Mouse (Mus musculus): ENCODE results near the gene Ccdc154. TPM values are rescaled to one million over a fixed set of nuclear protein-coding genes. Genes with fewer than 3 reads are reported as not detected.

The Ccdc154 gene
- polyA plus RNA-seq (2015; fragmentation: Nextera tagmentation; extraction: Ambion mirVana), result 0.05 TPM in 1 of 2 replicates, not detected in the other

DNA sequence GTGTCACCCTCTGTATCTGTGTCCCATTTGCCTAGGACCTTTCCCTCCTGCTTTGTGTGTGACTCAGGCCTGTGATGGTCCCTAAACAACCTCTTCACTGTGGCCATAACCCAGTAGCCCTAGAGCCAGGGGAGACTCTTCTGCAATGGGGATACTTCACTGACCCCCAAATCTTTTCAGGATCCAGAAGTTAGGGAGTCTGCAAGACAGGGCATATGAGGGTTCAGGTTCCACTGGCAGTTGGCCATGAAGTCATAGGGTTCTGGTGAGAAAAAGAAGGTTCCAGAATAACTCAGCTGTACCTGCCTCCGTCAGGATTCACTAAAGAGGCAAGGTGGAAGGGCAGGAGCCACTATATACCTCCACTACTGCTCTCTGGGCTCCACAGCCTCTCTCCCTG is at the start of gene Ccdc154:
Ccdc154 (plus strand) TSS at position 301 of the 400 bp plus-strand sequence.

GRCm38 (mm10) chr17:25115664-25116432 is 46.4 kb upstream of the Ccdc154 start, which contains the start of gene Telo2:
TSS of gene Telo2 (minus strand) at chr17:25115967.

DNA sequence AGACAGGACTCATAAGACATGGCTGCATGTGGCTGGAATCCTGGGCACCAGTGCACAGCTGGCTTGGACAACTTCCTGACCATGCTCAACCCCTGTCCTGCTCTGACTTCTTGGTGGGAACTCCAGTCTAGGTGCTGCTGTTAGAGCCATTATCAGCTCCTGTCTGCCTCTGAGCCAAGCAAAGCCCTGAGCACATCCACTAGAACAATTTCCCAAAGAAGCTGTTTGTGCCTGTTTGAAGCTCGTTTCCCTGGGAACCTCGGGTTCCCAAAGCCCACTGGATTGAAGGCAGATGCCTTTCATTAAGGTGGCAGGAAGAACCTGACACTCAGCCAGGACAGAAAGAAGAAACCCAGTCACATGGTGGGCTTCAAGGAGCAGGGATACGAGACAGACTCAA is 41.9 kb upstream of the Ccdc154 start, which contains the start of gene Ptx4:
Ptx4 (plus strand) TSS at position 355 of the 400 bp plus-strand sequence.

GRCm38 (mm10) chr17:25133275-25133698 is 29.0 kb upstream of the Ccdc154 start, which contains the start of gene Clcn7:
TSS of gene Clcn7 (plus strand) at chr17:25133391.

GRCm38 (mm10) chr17:25175411-25175810 is 13.2 kb downstream of the Ccdc154 start, which contains the start of gene Gm38655:
TSS of gene Gm38655 (minus strand) at chr17:25175471.

GRCm38 (mm10) chr17:25184129-25184691 is 21.9 kb downstream of the Ccdc154 start, which contains the start of gene BC003965:
TSS of gene BC003965 (plus strand) at chr17:25184554.

DNA sequence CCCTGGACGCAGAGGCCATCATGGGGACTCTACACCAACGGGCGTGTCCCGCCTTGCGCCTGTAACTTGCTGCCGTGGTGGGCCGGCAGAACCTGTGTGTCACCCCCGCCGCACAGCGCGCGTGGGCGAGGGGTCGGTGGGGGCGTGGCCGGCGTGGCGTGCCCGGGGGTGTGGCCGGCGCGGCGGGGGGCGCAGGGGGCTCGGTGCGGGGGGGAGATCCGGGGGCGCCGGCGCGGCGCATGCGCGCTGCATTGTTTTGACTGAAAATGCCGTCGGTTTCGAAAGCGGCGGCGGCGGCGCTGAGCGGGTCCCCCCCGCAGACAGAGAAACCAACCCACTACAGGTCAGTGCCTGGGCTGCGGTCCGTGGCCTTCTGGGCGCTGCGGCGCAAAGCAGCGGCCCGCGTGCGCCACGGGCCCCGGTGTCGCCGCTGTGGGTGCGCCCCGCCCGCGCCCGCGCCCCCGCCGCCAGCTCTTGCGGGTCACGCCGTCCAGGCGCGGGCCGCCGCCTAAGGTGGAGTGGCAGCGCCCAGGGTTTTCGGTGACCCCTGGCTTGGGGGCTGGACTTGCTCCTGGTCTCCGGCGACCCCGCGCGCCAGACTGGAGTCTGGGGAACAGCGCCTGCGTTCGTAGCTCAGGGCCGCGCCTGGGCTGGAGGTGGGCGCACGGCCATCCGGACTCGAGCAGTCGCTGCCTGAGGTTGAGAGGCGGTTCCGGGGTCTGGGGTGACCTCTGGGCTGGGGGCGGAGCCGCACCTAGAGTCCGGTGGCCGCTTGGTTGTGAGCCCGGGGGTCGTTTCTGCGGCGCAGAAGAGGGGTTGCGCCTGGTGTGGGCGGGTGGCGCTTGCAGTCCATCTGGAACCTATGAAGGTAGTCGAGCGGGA is 26.1 kb downstream of the Ccdc154 start, which contains the start of gene Unkl:
Unkl (plus strand) TSS at position 248 of the 882 bp plus-strand sequence.

Other genes starting within 250 kb of the Ccdc154 start
- gene Mapk8ip3, start 225.5 kb upstream of the Ccdc154 start, polyA plus RNA-seq (2015; fragmentation: Nextera tagmentation; extraction: Ambion mirVana), result 11.9 and 12.0 TPM in 2 replicates
- gene Jpt2, start 201.8 kb upstream of the Ccdc154 start, polyA plus RNA-seq (2015; fragmentation: Nextera tagmentation; extraction: Ambion mirVana), result 20.1 and 26.9 TPM in 2 replicates
- 2.9 TPM in 2 replicates for gene Cramp1l, start 146.7 kb upstream of the Ccdc154 start, polyA plus RNA-seq (2015; fragmentation: Nextera tagmentation; extraction: Ambion mirVana)
- 3.8 and 4.4 TPM in 2 replicates for gene Ift140, start 146.4 kb upstream of the Ccdc154 start, polyA plus RNA-seq (2015; fragmentation: Nextera tagmentation; extraction: Ambion mirVana)
- 13.6 and 14.9 TPM in 2 replicates for gene Tmem204, start 78.9 kb upstream of the Ccdc154 start, polyA plus RNA-seq (2015; fragmentation: Nextera tagmentation; extraction: Ambion mirVana)
- 19.1 and 19.4 TPM in 2 replicates for gene Telo2, start 46.5 kb upstream of the Ccdc154 start, polyA plus RNA-seq (2015; fragmentation: Nextera tagmentation; extraction: Ambion mirVana)
- 1.2 and 3.2 TPM in 2 replicates for gene Ptx4, start 41.7 kb upstream of the Ccdc154 start, polyA plus RNA-seq (2015; fragmentation: Nextera tagmentation; extraction: Ambion mirVana)
- gene Clcn7, start 29.1 kb upstream of the Ccdc154 start, polyA plus RNA-seq (2015; fragmentation: Nextera tagmentation; extraction: Ambion mirVana), result 9.3 and 9.6 TPM in 2 replicates
- gene Gm38655, start 13.0 kb downstream of the Ccdc154 start, polyA plus RNA-seq (2015; fragmentation: Nextera tagmentation; extraction: Ambion mirVana), result not detected in 2 replicates
- 28.3 and 29.6 TPM in 2 replicates for gene BC003965, start 22.1 kb downstream of the Ccdc154 start, polyA plus RNA-seq (2015; fragmentation: Nextera tagmentation; extraction: Ambion mirVana)
- 3.0 and 3.6 TPM in 2 replicates for gene Unkl, start 25.9 kb downstream of the Ccdc154 start, polyA plus RNA-seq (2015; fragmentation: Nextera tagmentation; extraction: Ambion mirVana)
- gene Gnptg, start 77.7 kb downstream of the Ccdc154 start, polyA plus RNA-seq (2015; fragmentation: Nextera tagmentation; extraction: Ambion mirVana), result 23.0 and 24.0 TPM in 2 replicates
- gene Tsr3, start 77.7 kb downstream of the Ccdc154 start, polyA plus RNA-seq (2015; fragmentation: Nextera tagmentation; extraction: Ambion mirVana), result 38.4 TPM in 2 replicates
- 0.23 TPM in 1 of 2 replicates, not detected in the other for gene Baiap3, start 93.9 kb downstream of the Ccdc154 start, polyA plus RNA-seq (2015; fragmentation: Nextera tagmentation; extraction: Ambion mirVana)
- 216 and 238 TPM in 2 replicates for gene Ube2i, start 112.2 kb downstream of the Ccdc154 start, polyA plus RNA-seq (2015; fragmentation: Nextera tagmentation; extraction: Ambion mirVana)
- 10.4 and 15.0 TPM in 2 replicates for gene Prss34, start 135.9 kb downstream of the Ccdc154 start, polyA plus RNA-seq (2015; fragmentation: Nextera tagmentation; extraction: Ambion mirVana)
- gene Prss28, start 146.2 kb downstream of the Ccdc154 start, polyA plus RNA-seq (2015; fragmentation: Nextera tagmentation; extraction: Ambion mirVana), result not detected in 2 replicates
- gene Prss29, start 156.2 kb downstream of the Ccdc154 start, polyA plus RNA-seq (2015; fragmentation: Nextera tagmentation; extraction: Ambion mirVana), result not detected in 2 replicates
- gene Tpsab1, start 183.1 kb downstream of the Ccdc154 start, polyA plus RNA-seq (2015; fragmentation: Nextera tagmentation; extraction: Ambion mirVana), result 11.2 and 11.8 TPM in 2 replicates
- gene Tpsb2, start 203.8 kb downstream of the Ccdc154 start, polyA plus RNA-seq (2015; fragmentation: Nextera tagmentation; extraction: Ambion mirVana), result 500 and 756 TPM in 2 replicates
- gene Tpsg1, start 206.8 kb downstream of the Ccdc154 start, polyA plus RNA-seq (2015; fragmentation: Nextera tagmentation; extraction: Ambion mirVana), result 1.5 and 2.4 TPM in 2 replicates